Mouse (Mus musculus) CH12.LX (cell line): Measurements from ENCODE around the gene Zbtb7a. TPM values are rescaled to one million over a fixed set of nuclear protein-coding genes. Genes with fewer than 3 reads are reported as not detected.
A peak's percentile ranks its signal among the peaks of the same experiment; 100 is the strongest.
"Not testable (repeated sequence)": the region's sequence is repeated elsewhere in the genome, so short reads cannot be mapped to it uniquely, and the experiment has no call there.

Source experiments
- DNase-seq: peaks from one replicate; pipeline ENCODE4 v3.0.0-alpha.2; 2013; ENCODE audit errors: extremely low read depth
- H3K27ac ChIP-seq: 2 replicates; pipeline ENCODE4 v1.5.1; 2012; ENCODE audit warnings: low read depth, mild to moderate bottlenecking, control low read depth, moderate library complexity; ENCODE audit not compliant: insufficient read depth
- H3K27me3 ChIP-seq: replicated peaks from 2 replicates; pipeline ENCODE3; 2012; ENCODE audit warnings: inconsistent platforms
- H3K36me3 ChIP-seq, 2 experiments: replicated peaks in 1 of 2; 2 replicates each; pipeline versions ENCODE3 to v1.6.1; 2012; ENCODE audit warnings: inconsistent platforms in 1 of 2, low read length in 1 of 2, mild to moderate bottlenecking in 1 of 2, mixed read lengths in 1 of 2, moderate library complexity in 1 of 2; ENCODE audit not compliant: control insufficient read depth in 1 of 2, insufficient read depth in 1 of 2
- H3K4me1 ChIP-seq, 2 experiments: 2 replicates each; pipeline ENCODE4 v1.6.1; 2012; ENCODE audit warnings: inconsistent platforms in 1 of 2, moderate library complexity in 1 of 2; ENCODE audit not compliant: insufficient read depth in 2 of 2, control insufficient read depth in 1 of 2
- H3K4me2 ChIP-seq: 2 replicates; pipeline ENCODE4 v1.6.1; 2012; ENCODE audit warnings: low read depth, mild to moderate bottlenecking, control low read depth; ENCODE audit not compliant: poor library complexity, insufficient read depth, severe bottlenecking
- H3K4me3 ChIP-seq, 3 experiments: fragments of 150-350 bp in 1 of 3; sonication (generic) in 1 of 3; replicated peaks in 1 of 3; 2 replicates each; pipeline versions ENCODE3 to v1.5.1; 2011 to 2012; ENCODE audit warnings: low read depth in 2 of 3, low read length in 2 of 3, mild to moderate bottlenecking in 2 of 3, moderate library complexity in 2 of 3, control low read depth in 1 of 3, improper control_type of control experiment in 1 of 3, inconsistent platforms in 1 of 3, mixed read lengths in 1 of 3; ENCODE audit not compliant: poor library complexity in 1 of 3
- H3K79me2 ChIP-seq: replicated peaks from 2 replicates; pipeline ENCODE4 v1.6.1; 2012; ENCODE audit warnings: mild to moderate bottlenecking, moderate library complexity; ENCODE audit not compliant: control insufficient read depth, poor library complexity, insufficient read depth, severe bottlenecking; ENCODE audit errors: extremely low read depth
- H3K9ac ChIP-seq: 2 replicates; pipeline ENCODE4 v1.6.1; 2012; ENCODE audit warnings: low read depth, mild to moderate bottlenecking, control low read depth, moderate library complexity; ENCODE audit not compliant: insufficient read depth
- H3K9me3 ChIP-seq: replicated peaks from 2 replicates; pipeline ENCODE3; 2012; ENCODE audit warnings: low read length, inconsistent platforms, mixed read lengths
- BHLHE40 ChIP-seq: IDR thresholded peaks from 2 replicates; pipeline ENCODE4 v1.6.1; 2011; ENCODE audit warnings: mild to moderate bottlenecking, low read depth, low read length, improper control_type of control experiment
- CHD1 ChIP-seq: IDR thresholded peaks from 2 replicates; pipeline ENCODE4 v1.6.1; 2012; ENCODE audit warnings: low read depth, low read length, improper control_type of control experiment, inconsistent platforms
- CHD2 ChIP-seq: IDR thresholded peaks from 2 replicates; pipeline ENCODE4 v1.6.1; 2011; ENCODE audit warnings: low read length, improper control_type of control experiment
- CTCF ChIP-seq, 2 experiments: IDR thresholded peaks in 1 of 2; conservative IDR thresholded peaks in 1 of 2; 2 replicates each; pipeline ENCODE4 v1.5.1; 2011 to 2012; ENCODE audit warnings: low read depth in 2 of 2, low read length in 2 of 2, improper control_type of control experiment in 1 of 2, inconsistent platforms in 1 of 2, mild to moderate bottlenecking in 1 of 2, moderate library complexity in 1 of 2
- E2F4 ChIP-seq: IDR thresholded peaks from 2 replicates; pipeline ENCODE4 v1.6.1; 2011; ENCODE audit warnings: low read depth, low read length, improper control_type of control experiment; ENCODE audit not compliant: insufficient replicate concordance
- ELF1 ChIP-seq: IDR thresholded peaks from 2 replicates; pipeline ENCODE4 v1.6.1; 2014; ENCODE audit warnings: low read depth, mild to moderate bottlenecking, inconsistent platforms, low read length, improper control_type of control experiment
- EP300 ChIP-seq: IDR thresholded peaks from 2 replicates; pipeline ENCODE4 v1.6.1; 2011; ENCODE audit warnings: low read length, improper control_type of control experiment
- ETS1 ChIP-seq: conservative IDR thresholded peaks from 2 replicates; pipeline ENCODE4 v1.6.1; 2012; ENCODE audit warnings: low read depth, mild to moderate bottlenecking, inconsistent platforms, low read length, improper control_type of control experiment, moderate library complexity
- IRF4 ChIP-seq: IDR thresholded peaks from 2 replicates; pipeline ENCODE4 v1.6.1; 2014; ENCODE audit warnings: low read depth, mild to moderate bottlenecking, inconsistent platforms, low read length, improper control_type of control experiment
- JUN ChIP-seq: IDR thresholded peaks from 2 replicates; pipeline ENCODE4 v1.6.1; 2011; ENCODE audit warnings: low read depth, mild to moderate bottlenecking, low read length, improper control_type of control experiment, moderate library complexity; ENCODE audit not compliant: insufficient read depth
- KAT2A ChIP-seq: IDR thresholded peaks from 2 replicates; pipeline ENCODE4 v1.6.1; 2012; ENCODE audit warnings: low read length, improper control_type of control experiment, inconsistent platforms; ENCODE audit not compliant: insufficient replicate concordance
- MAFK ChIP-seq: IDR thresholded peaks from 2 replicates; pipeline ENCODE4 v1.6.1; 2011; ENCODE audit warnings: low read length, improper control_type of control experiment; ENCODE audit not compliant: insufficient replicate concordance
- MAX ChIP-seq: IDR thresholded peaks from 2 replicates; pipeline ENCODE4 v1.6.1; 2011; ENCODE audit warnings: low read length, improper control_type of control experiment
- MEF2A ChIP-seq: IDR thresholded peaks from 2 replicates; pipeline ENCODE4 v1.6.1; 2014; ENCODE audit warnings: low read depth, mild to moderate bottlenecking, inconsistent platforms, low read length, improper control_type of control experiment, borderline replicate concordance
- MYC ChIP-seq: IDR thresholded peaks from 2 replicates; pipeline ENCODE4 v1.6.1; 2011; ENCODE audit warnings: low read depth, mild to moderate bottlenecking, improper control_type of control experiment, low read length
- POLR2A ChIP-seq: IDR thresholded peaks from 2 replicates; pipeline ENCODE4 v1.6.1; 2011; ENCODE audit warnings: low read depth, mild to moderate bottlenecking, improper control_type of control experiment, low read length
- POLR2AphosphoS2 ChIP-seq: IDR thresholded peaks from 2 replicates; pipeline ENCODE4 v1.6.1; 2011; ENCODE audit warnings: low read depth, low read length, improper control_type of control experiment
- RAD21 ChIP-seq: IDR thresholded peaks from 2 replicates; pipeline ENCODE4 v1.6.1; 2011; ENCODE audit warnings: low read depth, mild to moderate bottlenecking, low read length, improper control_type of control experiment, moderate library complexity
- SIN3A ChIP-seq: IDR thresholded peaks from 2 replicates; pipeline ENCODE4 v1.6.1; 2012; ENCODE audit warnings: low read length, improper control_type of control experiment, inconsistent platforms
- UBTF ChIP-seq: IDR thresholded peaks from 2 replicates; pipeline ENCODE4 v1.6.1; 2012; ENCODE audit warnings: low read depth, mild to moderate bottlenecking, inconsistent platforms, low read length, improper control_type of control experiment, moderate library complexity
- USF1 ChIP-seq: IDR thresholded peaks from 2 replicates; pipeline ENCODE4 v1.6.1; 2014; ENCODE audit warnings: low read depth, mild to moderate bottlenecking, inconsistent platforms, low read length, improper control_type of control experiment
- USF2 ChIP-seq: conservative IDR thresholded peaks from 2 replicates; pipeline ENCODE4 v1.6.1; 2011; ENCODE audit warnings: low read depth, low read length, improper control_type of control experiment
- ZMIZ1 ChIP-seq: IDR thresholded peaks from 2 replicates; pipeline ENCODE4 v1.6.1; 2012; ENCODE audit warnings: low read depth, mild to moderate bottlenecking, inconsistent platforms, low read length, improper control_type of control experiment
- dilution Hi-C: fragments of 300-500 bp; cut with MboI; formaldehyde crosslinking; loops from 2 replicates; pipeline ENCODE4 v1.14.3; 2020; ENCODE audit warnings: low sequenced_read_pairs; ENCODE audit not compliant: extremely low pct_unique_long_range_greater_than_20kb, extremely low pct_ligation_motif_present
- in situ Hi-C: fragments of 300-500 bp; cut with MboI; formaldehyde crosslinking; loops from 3 replicates; pipeline ENCODE4 v1.14.3; 2019; ENCODE audit warnings: low sequenced_read_pairs, low pct_ligation_motif_present, low pct_unique_long_range_greater_than_20kb, mixed read lengths
- polyA plus RNA-seq: library from polyadenylated mRNA; unstranded; fragments of >175 nt; gene quantifications from 2 replicates; pipeline ENCODE4 v1.2.1, GENCODE M21; 2012; ENCODE audit warnings: low read depth; ENCODE audit not compliant: insufficient read length
- total RNA-seq, 2 experiments: library from RNA; depleted of rRNA; stranded (reverse); fragments of 300-350 nt in 1 of 2; fragments of >200 nt in 1 of 2; gene quantifications; 2 replicates each; pipeline ENCODE4 v1.2.3; 2012 to 2014

Gene Zbtb7a
- total and polyA plus RNA-seq, 3 experiments, result 3.0 to 21.3 (median 18.2) TPM

DNA sequence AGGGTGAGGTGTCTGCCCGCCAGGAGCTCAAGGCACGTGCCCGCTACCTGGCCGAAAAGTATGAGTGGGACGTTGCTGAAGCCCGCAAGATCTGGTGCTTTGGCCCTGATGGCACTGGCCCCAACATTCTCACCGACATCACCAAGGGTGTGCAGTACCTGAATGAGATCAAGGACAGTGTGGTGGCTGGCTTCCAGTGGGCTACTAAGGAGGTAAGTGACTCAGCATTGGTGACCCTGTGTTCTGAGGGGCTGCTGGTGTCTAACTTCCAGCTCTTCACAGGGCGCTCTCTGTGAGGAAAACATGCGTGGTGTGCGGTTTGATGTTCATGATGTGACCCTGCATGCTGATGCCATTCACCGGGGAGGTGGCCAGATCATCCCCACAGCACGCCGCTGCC, 45.9 kb downstream of the Zbtb7a start:
- Histone ChIP-seq H3K27me3 (no peaks in the 10 kb centered on the region), H3K79me2 (peaks cover 42% of the 10 kb centered on the region), H3K4me2 (no peak overlapping the region), H3K4me1 (peaks cover 22 to 50% of the 10 kb centered on the region in 2 experiments), H3K27ac (no peak overlapping the region; the same call in 1 of the 2 replicates), H3K36me3 (peaks cover 60 to 73% of the 10 kb centered on the region in 2 experiments), H3K4me3 (no peak overlapping the region), H3K9ac (no peak overlapping the region), H3K9me3 (no peaks in the 10 kb centered on the region)
- TF ChIP-seq POLR2AphosphoS2 (0 out of 2 replicates have a peak, but pooled peaks have one; percentile 1), MAFK (no peak)
- no peak for DNase-seq
- dilution Hi-C loops, result no loop called here
- in situ Hi-C loops, result no loop called here

DNA sequence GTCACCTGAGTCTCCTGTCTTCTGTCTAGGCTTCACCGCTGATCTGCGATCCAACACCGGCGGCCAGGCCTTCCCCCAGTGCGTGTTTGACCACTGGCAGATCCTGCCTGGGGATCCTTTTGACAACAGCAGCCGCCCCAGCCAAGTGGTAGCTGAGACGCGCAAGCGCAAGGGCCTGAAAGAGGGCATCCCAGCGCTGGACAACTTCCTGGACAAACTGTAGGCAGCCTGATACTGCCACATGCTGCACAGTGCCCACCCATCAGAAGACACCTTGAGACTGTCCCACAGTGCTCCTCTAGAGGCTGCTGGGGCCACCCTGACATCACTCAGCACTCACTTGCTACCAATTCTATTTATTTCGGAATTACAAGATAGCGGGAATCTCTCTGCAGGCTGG, 46.8 kb downstream of the Zbtb7a start:
- H3K79me2 ChIP-seq, result peaks cover 38% of the 10 kb centered on the region
- in situ Hi-C loops, H3K9me3 ChIP-seq, dilution Hi-C loops, DNase-seq, H3K4me3 ChIP-seq, H3K27ac ChIP-seq, H3K27me3 ChIP-seq, H3K4me2 ChIP-seq, H3K9ac ChIP-seq: not testable (repeated sequence)
- peaks cover 66 to 79% of the 10 kb centered on the region in 2 experiments for H3K36me3 ChIP-seq
- H3K4me1 ChIP-seq, result peaks cover 22 to 49% of the 10 kb centered on the region in 2 experiments

DNA sequence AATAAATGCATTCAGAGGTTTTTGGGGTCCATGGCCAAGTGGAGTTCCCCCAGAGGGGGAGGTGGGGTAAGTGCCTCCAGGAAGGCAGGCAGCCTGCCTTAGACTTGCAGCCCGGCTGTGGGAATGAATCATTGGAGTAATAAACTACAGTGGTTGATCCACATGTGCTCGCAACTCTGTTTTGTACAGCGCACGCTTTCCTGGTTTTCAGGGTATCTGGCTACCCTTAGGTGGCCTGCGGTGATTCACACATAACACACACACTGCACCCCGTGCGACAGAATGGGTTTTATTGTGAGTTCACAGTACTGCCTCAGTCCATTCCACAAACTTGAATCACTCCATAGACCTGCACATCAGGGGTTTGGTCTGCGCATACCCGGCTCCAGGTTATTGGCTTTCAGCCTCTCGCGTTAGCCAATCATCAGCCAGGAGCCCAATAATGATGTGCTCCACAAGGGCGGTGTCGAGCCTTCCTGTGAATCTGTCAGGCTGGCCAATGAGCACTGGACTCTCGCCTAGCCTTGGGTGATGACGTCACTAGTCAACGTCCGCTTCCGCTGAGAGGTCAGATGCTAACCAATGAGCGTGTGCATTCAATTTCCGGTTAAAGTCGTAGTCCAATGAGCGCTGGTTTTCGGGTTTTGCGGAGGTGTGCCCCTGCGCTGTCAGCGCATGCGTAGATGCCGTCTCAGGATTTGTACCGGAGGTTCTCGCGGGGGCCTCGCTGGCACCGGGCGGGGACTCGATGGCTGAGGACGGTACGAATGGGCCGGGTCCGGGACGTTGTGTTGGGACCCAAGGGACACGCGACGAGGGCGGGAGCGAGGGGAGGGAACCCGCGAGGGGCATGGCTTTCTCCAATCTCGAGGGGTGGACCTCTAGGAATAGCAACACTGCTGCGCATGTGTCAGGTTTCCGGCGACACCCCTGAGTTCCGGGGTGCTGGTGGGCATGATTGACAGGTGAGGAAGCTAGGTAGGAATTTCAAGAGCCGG, 47.6 kb downstream of the Zbtb7a start, which contains the start of gene Dapk3:
Dapk3 (plus strand) TSS at position 670 of the 998 bp plus-strand sequence.
- Histone ChIP-seq H3K9ac (peak within 1 kb of the TSS; percentile 64), H3K9me3 (no peaks in the 10 kb centered on the region), H3K4me3 (peak within 1 kb of the TSS; percentile 60 to 77 (median 66)), H3K4me2 (peak within 1 kb of the TSS; percentile 24), H3K27ac (peak within 1 kb of the TSS; percentile 85), H3K36me3 (peaks cover 69 to 81% of the 10 kb centered on the region in 2 experiments), H3K79me2 (peaks cover 30% of the 10 kb centered on the region), H3K4me1 (peaks cover 22 to 49% of the 10 kb centered on the region in 2 experiments), H3K27me3 (no peaks in the 10 kb centered on the region)
- DNase-seq, result peak; percentile 100
- dilution Hi-C loops (no loop called here), in situ Hi-C loops (no loop called here)
- TF ChIP-seq CHD2, result peak; percentile 97
- no peak for TF ChIP-seq EP300
- peak; percentile 41; the same call in 1 of the 2 replicates for TF ChIP-seq IRF4
- TF ChIP-seq RAD21, result no peak
- TF ChIP-seq E2F4, result no peak
- TF ChIP-seq MAX, result peak; percentile 46
- TF ChIP-seq BHLHE40, result 0 out of 2 replicates have a peak, but pooled peaks have one; percentile 40
- TF ChIP-seq UBTF, result no peak
- peak; percentile 91 for TF ChIP-seq POLR2A
- peak; percentile 64 for TF ChIP-seq MYC
- TF ChIP-seq JUN, result peak; percentile 89
- peak; percentile 73; the same call in 1 of the 2 replicates for TF ChIP-seq KAT2A
- TF ChIP-seq ETS1, result no peak
- peak; percentile 53; the same call in 1 of the 2 replicates for TF ChIP-seq SIN3A
- TF ChIP-seq CHD1, result no peak
- no peak for TF ChIP-seq CTCF (conservative IDR thresholded peaks at IDR 0.05 in 1 of 2, IDR thresholded peaks at IDR 0.05 in 1 of 2; ENCODE audit: low read depth in 2 of 2, low read length in 2 of 2)
- no peak for TF ChIP-seq USF1
- TF ChIP-seq USF2, result peak; percentile 67; the same call in 1 of the 2 replicates
- peak; percentile 96 for TF ChIP-seq ELF1
- TF ChIP-seq ZMIZ1, result peak; percentile 99
- TF ChIP-seq MEF2A, result peak; percentile 73
